25 mouse cellular contexts compared by ENCODE assay signal in genomic region chr4:138771970-138772369, GRCm38 (mm10). TPM values are rescaled to one million over a fixed set of nuclear protein-coding genes. Genes with fewer than 3 reads are reported as not detected.
DNase-seq lines count a peak whose midpoint lies in the region; ATAC-seq and TF ChIP-seq lines count a peak whose summit lies in the region.
"Had no signal": no experiment of that assay in that cellular context is flagged by ENCODE, and none has a peak within 500 bp of the region (broad histone marks: within the 10 kb centered on the region; RNA-seq: fewer than 3 reads in every experiment).

No protein-coding gene starts in this region.

- no peaks in the 10 kb centered on the region for H3K36me3 ChIP-seq in intestine, embryonic 15.5 days
- no peaks in the 10 kb centered on the region for H3K36me3 ChIP-seq in intestine, postnatal 0 days (ENCODE audit: control insufficient read depth, insufficient read depth)
- no peaks in the 10 kb centered on the region for H3K36me3 ChIP-seq in stomach, embryonic 15.5 days
- H3K36me3 ChIP-seq in liver, postnatal 0 days (replicated peaks; ENCODE audit: insufficient read depth, low read length): no peaks in the 10 kb centered on the region
- H3K36me3 ChIP-seq: embryonic facial prominence, embryonic 15.5 days; forebrain, embryonic 10.5 days; heart, embryonic 12.5 days had no signal

- peak overlapping the region; percentile 61; the same call in 1 of the 2 replicates for H3K27ac ChIP-seq in intestine, embryonic 15.5 days
- H3K27ac ChIP-seq in intestine, postnatal 0 days (ENCODE audit: low read depth, low read length): peak overlapping the region; percentile 46; the same call in 1 of the 2 replicates
- H3K27ac ChIP-seq in stomach, embryonic 15.5 days: peak overlapping the region; percentile 67; the same call in 1 of the 2 replicates
- H3K27ac ChIP-seq in liver, postnatal 0 days (ENCODE audit: low read depth): no peak overlapping the region
- H3K27ac ChIP-seq: embryonic facial prominence, embryonic 15.5 days; forebrain, embryonic 10.5 days; gastrocnemius, adult 2 months had no signal

- TF ChIP-seq EP300 in liver, postnatal 0 days (IDR thresholded peaks at IDR 0.05; ENCODE audit: low read depth): no peak

- TF ChIP-seq CTCF in intestine, postnatal 0 days (IDR thresholded peaks at IDR 0.05; ENCODE audit: low read depth): no peak
- no peak for TF ChIP-seq CTCF in liver, postnatal 0 days (IDR thresholded peaks at IDR 0.05; ENCODE audit: low read depth)

- no peaks in the 10 kb centered on the region for H3K9me3 ChIP-seq in intestine, embryonic 15.5 days
- no peaks in the 10 kb centered on the region for H3K9me3 ChIP-seq in intestine, postnatal 0 days (ENCODE audit: control insufficient read depth)
- no peaks in the 10 kb centered on the region for H3K9me3 ChIP-seq in stomach, embryonic 15.5 days
- H3K9me3 ChIP-seq in liver, postnatal 0 days (ENCODE audit: low read length): no peaks in the 10 kb centered on the region
- H3K9me3 ChIP-seq: embryonic facial prominence, embryonic 15.5 days; forebrain, embryonic 10.5 days; heart, embryonic 12.5 days had no signal

- H3K4me3 ChIP-seq in intestine, embryonic 15.5 days (replicated peaks): no peak overlapping the region
- no peak overlapping the region for H3K4me3 ChIP-seq in intestine, postnatal 0 days (ENCODE audit: low read depth, low read length)
- no peak overlapping the region for H3K4me3 ChIP-seq in stomach, embryonic 15.5 days (replicated peaks)
- no peak overlapping the region for H3K4me3 ChIP-seq in liver, postnatal 0 days (ENCODE audit: low read depth, low read length)
- H3K4me3 ChIP-seq: embryonic facial prominence, embryonic 15.5 days; erythroblast, embryonic 14.5 days; forebrain, embryonic 10.5 days; gastrocnemius, adult 2 months; heart, embryonic 12.5 days had no signal

- no peaks in the 10 kb centered on the region for H3K4me1 ChIP-seq in intestine, embryonic 15.5 days (replicated peaks)
- H3K4me1 ChIP-seq in intestine, postnatal 0 days (replicated peaks; ENCODE audit: control insufficient read depth, insufficient read depth, low read length): 0 out of 2 replicates have a peak, but pooled peaks cover 3% of the 10 kb centered on the region
- no peaks in the 10 kb centered on the region for H3K4me1 ChIP-seq in stomach, embryonic 15.5 days
- no peaks in the 10 kb centered on the region for H3K4me1 ChIP-seq in liver, postnatal 0 days (ENCODE audit: insufficient read depth)
- H3K4me1 ChIP-seq: embryonic facial prominence, embryonic 15.5 days; forebrain, embryonic 10.5 days; heart, embryonic 12.5 days had no signal

- 57% methylated on average over 10 of the region's 10 CpGs for WGBS in intestine, embryonic 15.5 days
- WGBS in intestine, postnatal 0 days: 40% methylated on average over 10 of the region's 10 CpGs
- WGBS in stomach, embryonic 15.5 days: 55% methylated on average over 10 of the region's 10 CpGs
- 65% methylated on average over 10 of the region's 10 CpGs for WGBS in liver, postnatal 0 days (ENCODE audit: insufficient replicate concordance)

- peak overlapping the region; percentile 22; the same call in 1 of the 2 replicates for H3K4me2 ChIP-seq in intestine, embryonic 15.5 days (replicated peaks)
- peak overlapping the region; percentile 30 for H3K4me2 ChIP-seq in intestine, postnatal 0 days (replicated peaks; ENCODE audit: low read depth)
- 0 out of 2 replicates have a peak overlapping the region, but pooled peaks have one; percentile 11 for H3K4me2 ChIP-seq in stomach, embryonic 15.5 days
- H3K4me2 ChIP-seq in liver, postnatal 0 days (ENCODE audit: low read depth, low read length): no peak overlapping the region
- H3K4me2 ChIP-seq: embryonic facial prominence, embryonic 15.5 days; heart, embryonic 12.5 days had no signal

- peak; percentile 91 for ATAC-seq in intestine, embryonic 15.5 days
- peak; percentile 87 for ATAC-seq in intestine, postnatal 0 days
- peak; percentile 90 for ATAC-seq in stomach, embryonic 15.5 days (ENCODE audit: insufficient read depth, low FRiP score, low read depth)
- no peak for ATAC-seq in liver, postnatal 0 days
- ATAC-seq: forebrain, embryonic 14.5 days had no signal

- H3K27me3 ChIP-seq in intestine, embryonic 15.5 days (replicated peaks): no peaks in the 10 kb centered on the region
- no peaks in the 10 kb centered on the region for H3K27me3 ChIP-seq in intestine, postnatal 0 days (replicated peaks; ENCODE audit: control insufficient read depth, insufficient read depth, low read length)
- no peaks in the 10 kb centered on the region for H3K27me3 ChIP-seq in stomach, embryonic 15.5 days (replicated peaks)
- no peaks in the 10 kb centered on the region for H3K27me3 ChIP-seq in liver, postnatal 0 days (ENCODE audit: insufficient read depth, low read length)

- peak; percentile 40 for DNase-seq in kidney, adult 9 months
- no peak for DNase-seq in kidney, postnatal 4 days
- no peak for DNase-seq in liver, postnatal 0 days
- DNase-seq in embryo, embryonic 10 days (ENCODE audit: low spot score): no peak
- DNase-seq in heart, postnatal 4 days: no peak
- DNase-seq: adrenal gland, adult 8-10 months; adrenal gland, postnatal 36 days; cerebellum, adult 2 months; cerebellum, postnatal 10 days; embryo, embryonic 11 days; gastrocnemius, adult 2 months; gastrocnemius, postnatal 25 days; heart, postnatal 36 days had no signal

- H3K9ac ChIP-seq in intestine, embryonic 15.5 days: no peak overlapping the region
- H3K9ac ChIP-seq in intestine, postnatal 0 days (ENCODE audit: low read depth, low read length): no peak overlapping the region
- no peak overlapping the region for H3K9ac ChIP-seq in stomach, embryonic 15.5 days
- H3K9ac ChIP-seq in liver, postnatal 0 days (replicated peaks): no peak overlapping the region
- H3K9ac ChIP-seq: embryonic facial prominence, embryonic 15.5 days; heart, embryonic 12.5 days had no signal

RNA-seq across cellular contexts. Expression of gene Pla2g2d, which starts 3.6 kb away (rescaled TPM):
- 0.92 and 0.99 TPM in 2 replicates for polyA plus RNA-seq in intestine, embryonic 15.5 days (2015; fragmentation: Nextera tagmentation; extraction: Ambion mirVana)
- polyA plus RNA-seq in intestine, postnatal 0 days (2015; fragmentation: Nextera tagmentation; extraction: Ambion mirVana): 1.5 and 2.3 TPM in 2 replicates
- polyA plus RNA-seq in stomach, embryonic 15.5 days (2015; fragmentation: Nextera tagmentation; extraction: Ambion mirVana): 0.62 and 1.1 TPM in 2 replicates
- polyA plus RNA-seq in liver, postnatal 0 days (2015; fragmentation: Nextera tagmentation; extraction: Ambion mirVana): 0.05 and 0.06 TPM in 2 replicates
- total RNA-seq in heart, postnatal 4 days (2021): not detected
- total RNA-seq: ES-E14; granulocyte monocyte progenitor cell, adult 5-6 weeks had no signal
- polyA plus RNA-seq: erythroblast, embryonic 14.5 days; heart, embryonic 12.5 days; heart, embryonic 16.5 days had no signal

RNA-seq across cellular contexts. Expression of gene Pla2g2f, which starts 14.5 kb away (rescaled TPM):
- polyA plus RNA-seq in intestine, embryonic 15.5 days (2015; fragmentation: Nextera tagmentation; extraction: Ambion mirVana): 1.5 and 2.6 TPM in 2 replicates
- 0.46 and 0.64 TPM in 2 replicates for polyA plus RNA-seq in intestine, postnatal 0 days (2015; fragmentation: Nextera tagmentation; extraction: Ambion mirVana)
- 1.3 and 1.5 TPM in 2 replicates for polyA plus RNA-seq in stomach, embryonic 15.5 days (2015; fragmentation: Nextera tagmentation; extraction: Ambion mirVana)
- not detected in 2 replicates for polyA plus RNA-seq in liver, postnatal 0 days (2015; fragmentation: Nextera tagmentation; extraction: Ambion mirVana)
- total RNA-seq in heart, postnatal 4 days (2021): under 1 TPM in 1 of 2 experiments, not detected in 1; 0.10 TPM
- total RNA-seq: gastrocnemius, adult 2 months; gastrocnemius, postnatal 25 days; granulocyte monocyte progenitor cell, adult 5-6 weeks had no signal
- polyA plus RNA-seq: embryonic facial prominence, embryonic 11.5 days; erythroblast, embryonic 14.5 days; forebrain, embryonic 10.5 days; forebrain, embryonic 14.5 days; heart, embryonic 12.5 days had no signal

RNA-seq across cellular contexts. Expression of gene Ubxn10, which starts 35.0 kb away (rescaled TPM):
- 1.3 and 1.7 TPM in 2 replicates for polyA plus RNA-seq in intestine, embryonic 15.5 days (2015; fragmentation: Nextera tagmentation; extraction: Ambion mirVana)
- 0.51 and 0.83 TPM in 2 replicates for polyA plus RNA-seq in intestine, postnatal 0 days (2015; fragmentation: Nextera tagmentation; extraction: Ambion mirVana)
- 1.3 and 1.6 TPM in 2 replicates for polyA plus RNA-seq in stomach, embryonic 15.5 days (2015; fragmentation: Nextera tagmentation; extraction: Ambion mirVana)
- polyA plus RNA-seq in liver, postnatal 0 days (2015; fragmentation: Nextera tagmentation; extraction: Ambion mirVana): 0.05 and 0.08 TPM in 2 replicates
- 1 to 10 TPM in 1 of 2 experiments, under 1 TPM in 1; 0.79 to 1.0 TPM for total RNA-seq in heart, postnatal 4 days (2021)
- total RNA-seq: granulocyte monocyte progenitor cell, adult 5-6 weeks had no signal
- polyA plus RNA-seq: erythroblast, embryonic 14.5 days had no signal

RNA-seq across cellular contexts. Expression of gene Pla2g2c, which starts 47.4 kb away (rescaled TPM):
- polyA plus RNA-seq in intestine, embryonic 15.5 days (2015; fragmentation: Nextera tagmentation; extraction: Ambion mirVana): 0.23 and 0.25 TPM in 2 replicates
- polyA plus RNA-seq in intestine, postnatal 0 days (2015; fragmentation: Nextera tagmentation; extraction: Ambion mirVana): 0.09 and 0.21 TPM in 2 replicates
- 0.18 and 0.39 TPM in 2 replicates for polyA plus RNA-seq in stomach, embryonic 15.5 days (2015; fragmentation: Nextera tagmentation; extraction: Ambion mirVana)
- polyA plus RNA-seq in liver, postnatal 0 days (2015; fragmentation: Nextera tagmentation; extraction: Ambion mirVana): not detected in 2 replicates
- not detected for total RNA-seq in heart, postnatal 4 days (2021)
- total RNA-seq: gastrocnemius, adult 2 months; gastrocnemius, postnatal 25 days; granulocyte monocyte progenitor cell, adult 5-6 weeks had no signal
- polyA plus RNA-seq: erythroblast, embryonic 14.5 days; heart, embryonic 16.5 days had no signal
